Mouse (Mus musculus) hindlimb bud, embryonic 11.5 days (tissue): ENCODE measurements around the gene Spats1.
"Not testable (repeated sequence)": the region's sequence is repeated elsewhere in the genome, so short reads cannot be mapped to it uniquely, and the experiment has no call there.

ENCODE experiments used
- DNase-seq: peaks from one replicate; pipeline ENCODE4 v3.0.0-alpha.2; 2012; ENCODE audit warnings: low read depth, low spot score; ENCODE audit errors: extremely low spot score

Gene Spats1

DNA sequence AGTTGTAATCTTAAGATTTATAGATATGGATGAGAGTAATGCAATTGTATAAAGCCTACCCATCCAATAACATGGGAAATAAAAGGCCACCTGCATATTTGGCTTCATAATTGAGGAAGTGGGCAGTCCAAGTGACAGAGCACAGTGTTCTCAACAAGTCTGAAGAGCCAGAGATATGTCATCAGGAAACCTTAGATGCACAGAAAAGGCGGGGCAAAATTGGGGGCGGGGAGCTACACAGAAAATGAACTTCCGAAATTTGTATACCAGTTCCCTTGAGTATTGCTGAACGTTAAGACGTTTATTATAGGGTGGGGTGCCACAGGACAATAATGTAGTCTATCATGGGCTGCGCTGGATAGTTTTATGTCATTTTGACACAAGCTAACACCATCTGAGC lies 25.1 kb downstream of the Spats1 start:
- no peak for DNase-seq

GRCm38 (mm10) chr17:45449586-45449985 lies 25.6 kb downstream of the Spats1 start:
- no peak for DNase-seq

DNA sequence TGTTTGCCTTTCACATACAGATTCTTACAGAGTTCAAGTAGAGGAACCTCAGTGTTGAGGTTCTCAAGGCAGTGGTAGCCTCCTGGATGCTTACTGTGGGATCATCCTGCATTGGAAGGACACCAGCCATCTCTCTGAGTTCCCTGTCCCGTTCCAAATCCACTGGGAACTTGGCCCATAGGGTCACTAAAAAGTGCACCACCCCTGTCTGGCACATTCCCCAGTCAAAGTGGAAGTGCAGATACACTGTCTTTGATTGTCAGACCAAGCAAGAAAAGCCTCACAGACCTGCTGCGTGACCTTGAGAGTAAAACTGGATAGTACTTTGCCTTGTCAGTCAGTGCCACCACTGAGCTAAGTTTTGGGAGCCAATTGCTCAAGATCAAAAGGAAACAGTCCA lies 28.2 kb downstream of the Spats1 start:
- no peak for DNase-seq

DNA sequence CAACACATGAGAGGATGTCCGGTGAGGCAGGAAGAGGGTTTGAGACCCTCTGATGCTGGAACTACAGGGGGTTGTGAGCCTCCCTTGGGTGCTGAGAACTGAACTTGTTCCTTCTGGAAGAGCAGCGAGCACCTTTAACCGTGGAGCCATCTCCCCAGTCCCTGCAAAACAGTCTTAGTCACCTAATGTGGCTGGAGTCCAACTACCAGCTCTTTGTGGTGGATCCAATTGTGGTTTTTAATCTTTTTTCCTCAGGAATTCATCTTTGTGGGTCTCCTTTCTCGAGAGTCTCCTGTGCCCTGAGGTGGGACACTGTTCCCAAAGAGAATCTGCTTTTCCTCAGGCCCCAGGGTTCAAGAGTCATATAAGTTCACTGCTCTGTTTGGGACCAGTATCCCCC lies 29.3 kb downstream of the Spats1 start:
- no peak for DNase-seq

DNA sequence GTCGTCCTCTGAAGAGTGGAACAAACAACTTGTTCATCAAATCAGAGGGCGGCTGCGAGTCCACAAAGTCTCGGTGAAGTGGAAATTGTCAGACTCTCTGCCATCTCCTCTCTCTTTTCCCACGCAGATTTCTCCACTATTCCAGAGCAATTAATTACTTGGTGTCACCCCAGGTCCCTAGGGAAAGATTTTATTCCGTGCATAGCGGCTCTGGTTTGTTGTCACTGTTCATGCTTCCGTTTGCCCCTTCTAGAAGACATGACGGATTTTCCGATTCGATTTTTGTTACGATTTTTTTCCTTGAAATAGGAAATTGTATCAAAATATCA lies 41.0 kb downstream of the Spats1 start:
- DNase-seq: no peak

DNA sequence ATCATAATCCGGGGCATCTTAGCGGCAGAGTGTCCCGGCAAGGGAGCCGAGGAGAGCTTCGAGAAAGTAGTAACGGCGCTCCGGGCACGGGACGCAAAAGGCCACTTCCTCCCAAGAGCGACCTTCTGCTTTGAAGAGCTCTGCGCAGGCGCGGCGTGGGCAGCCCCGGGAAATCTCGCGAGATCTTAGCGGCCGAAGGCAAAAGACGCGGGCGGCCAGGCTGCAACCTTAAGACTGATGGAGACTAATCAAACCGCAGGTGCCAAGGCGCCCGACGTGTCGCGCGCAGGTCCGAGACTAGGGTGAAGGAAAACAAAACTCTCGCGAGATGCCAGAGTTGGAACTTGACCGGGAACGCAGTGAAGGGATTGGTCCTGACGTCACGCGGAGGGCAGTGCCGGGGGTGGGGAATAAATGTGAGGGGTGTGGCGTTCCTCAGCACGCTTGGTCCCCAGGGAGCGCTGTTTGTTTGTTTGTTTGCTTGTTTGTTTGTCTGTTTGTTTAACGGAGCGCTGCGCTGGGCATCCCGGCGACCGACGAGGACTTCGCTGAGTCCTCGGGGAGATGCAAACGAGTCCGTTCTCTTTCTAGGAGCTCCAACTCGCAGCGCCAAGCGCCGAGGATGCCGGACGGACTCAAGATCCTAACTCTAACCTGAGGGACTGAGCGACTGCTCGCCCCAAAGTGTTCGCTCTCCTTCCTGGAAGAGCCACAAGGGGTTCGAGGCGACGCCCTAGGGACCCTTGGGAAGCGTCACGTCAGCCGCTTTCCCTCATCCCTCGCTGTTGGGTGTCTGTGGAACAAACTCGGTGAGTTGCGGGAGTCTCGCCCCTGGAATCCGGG lies 41.6 kb downstream of the Spats1 start, which contains the start of gene Cdc5l:
Cdc5l (minus strand) TSS at position 319 of the 843 bp plus-strand sequence.
- peak; percentile 98 for DNase-seq

DNA sequence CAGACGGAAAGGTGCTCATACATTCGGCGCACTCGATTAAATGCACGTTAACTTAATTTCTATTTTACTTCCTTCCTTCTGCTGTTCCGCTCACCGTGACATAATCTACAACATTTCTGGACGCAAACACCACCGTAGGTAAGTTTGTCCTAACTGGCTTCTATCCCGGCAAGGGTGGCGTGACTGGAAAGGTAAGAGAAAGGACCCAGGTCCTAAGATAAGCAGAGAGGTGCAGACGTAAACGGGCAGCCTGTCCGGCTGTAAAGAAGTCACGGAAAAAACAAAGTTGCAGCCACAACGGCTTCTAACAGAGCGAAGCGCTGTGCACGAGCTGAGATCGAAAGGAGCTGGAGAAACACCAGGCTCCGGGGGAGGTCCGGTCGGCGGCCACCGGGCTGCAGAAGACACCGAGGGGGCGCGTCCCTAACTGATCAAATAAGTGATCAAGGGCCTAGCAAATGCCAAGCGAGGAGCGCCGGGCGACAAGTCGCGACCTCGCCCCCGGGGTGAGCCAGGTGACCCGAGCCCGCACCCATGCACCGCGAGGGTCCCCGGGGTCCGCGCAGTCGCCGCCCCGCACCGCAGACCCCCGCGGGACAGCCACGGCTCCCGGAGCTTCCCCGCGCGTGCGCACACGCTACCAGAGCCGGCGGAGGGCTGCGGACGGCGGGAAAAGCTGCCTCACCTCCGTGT lies 42.4 kb downstream of the Spats1 start:
- DNase-seq: no peak

DNA sequence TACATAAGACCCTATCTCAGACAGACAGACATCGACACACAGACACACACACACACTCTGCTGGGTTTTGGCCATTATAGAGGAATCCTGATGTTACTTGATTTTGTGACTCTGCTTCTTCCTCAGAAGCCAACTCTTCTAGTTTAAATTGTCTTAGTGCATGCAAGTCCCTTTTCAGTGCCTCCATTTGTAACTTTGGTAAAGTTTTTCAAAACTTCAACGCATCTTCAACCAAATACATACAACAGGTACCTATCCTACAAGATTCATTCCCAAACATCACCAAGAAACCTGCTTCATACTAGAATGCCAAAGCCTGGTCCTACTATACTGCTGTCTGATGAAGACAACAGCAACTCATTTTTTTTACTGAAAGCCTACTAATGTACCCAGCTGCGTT lies 43.2 kb downstream of the Spats1 start:
- no peak for DNase-seq

- DNase-seq: no peak
These were observed 57.8 kb downstream of the Spats1 start for GRCm38 (mm10) chr17:45417387-45417786.

DNA sequence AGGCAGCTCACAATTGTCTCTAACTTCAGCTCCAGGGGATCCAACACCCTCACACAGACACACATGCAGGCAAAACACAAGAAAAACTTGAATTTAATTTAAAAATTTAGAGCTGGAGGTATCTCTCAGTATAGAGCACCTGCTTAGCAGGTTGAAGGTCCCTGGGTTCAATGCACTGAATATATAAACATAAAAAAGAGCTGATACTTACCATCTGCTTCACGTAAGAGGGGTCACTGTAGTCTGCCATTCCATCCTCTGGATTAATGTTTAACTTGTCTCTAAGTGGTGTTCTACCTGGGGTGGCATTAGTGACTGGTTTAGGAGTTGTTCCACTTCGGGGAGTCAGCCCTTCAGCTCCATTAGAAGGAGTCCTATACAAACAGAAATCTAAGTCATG lies 63.6 kb downstream of the Spats1 start:
- not testable (repeated sequence) for DNase-seq

GRCm38 (mm10) chr17:45408719-45409118 lies 66.5 kb downstream of the Spats1 start:
- no peak for DNase-seq

- no peak for DNase-seq
These were observed 68.9 kb downstream of the Spats1 start for GRCm38 (mm10) chr17:45406281-45406680.

- DNase-seq: peak; percentile 61
These were observed 72.0 kb downstream of the Spats1 start for GRCm38 (mm10) chr17:45403207-45403606.

DNA sequence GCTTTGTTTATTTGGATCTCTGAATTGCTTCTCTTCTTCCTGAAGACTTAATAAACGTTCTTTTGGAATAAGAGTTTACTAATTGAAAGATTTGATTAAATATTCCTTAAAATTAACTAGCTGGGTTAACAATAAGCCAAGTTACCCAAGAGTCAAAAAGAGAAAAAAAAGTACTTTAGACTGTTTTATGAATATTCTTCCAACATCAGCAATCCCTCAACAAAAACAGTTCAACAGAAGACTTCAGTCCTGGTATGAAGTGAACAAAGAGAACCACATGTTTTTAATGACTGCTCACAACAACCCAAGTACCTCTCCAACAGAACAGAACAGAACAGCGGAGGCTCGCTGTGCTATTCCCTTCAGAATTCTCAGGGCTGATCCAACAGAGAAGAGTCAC lies 72.6 kb downstream of the Spats1 start:
- no peak for DNase-seq

DNA sequence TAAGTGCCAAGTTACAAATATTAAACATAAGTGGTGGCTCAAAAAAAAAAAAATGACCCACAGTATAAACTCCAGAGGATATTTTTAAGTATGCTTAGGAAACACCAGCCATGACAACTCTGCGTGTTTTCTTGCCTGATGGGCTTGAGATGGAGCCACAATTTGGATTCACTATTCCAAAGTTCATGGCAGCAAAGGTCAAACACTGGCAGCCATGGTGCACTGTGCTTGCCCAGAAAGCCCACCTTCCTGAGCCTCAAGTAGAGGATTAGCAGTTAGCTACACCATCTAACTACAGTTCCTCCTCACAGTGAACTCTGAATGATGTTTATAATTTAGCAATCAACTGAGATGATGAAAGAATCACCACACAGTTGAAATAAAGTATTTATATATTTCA lies 73.1 kb downstream of the Spats1 start:
- no peak for DNase-seq

- no peak for DNase-seq
These were observed 73.9 kb downstream of the Spats1 start for GRCm38 (mm10) chr17:45401126-45401905.

- no peak for DNase-seq
These were observed 77.2 kb downstream of the Spats1 start for GRCm38 (mm10) chr17:45398021-45398420.

GRCm38 (mm10) chr17:45397541-45397940 lies 77.7 kb downstream of the Spats1 start:
- no peak for DNase-seq

- no peak for DNase-seq
These were observed 80.6 kb downstream of the Spats1 start for GRCm38 (mm10) chr17:45394612-45395011.

- DNase-seq: no peak
These were observed 81.5 kb downstream of the Spats1 start for GRCm38 (mm10) chr17:45393765-45394164.
